Mouse (Mus musculus): ENCODE results near the gene Prl2b1.

Gene Prl2b1

GRCm38 (mm10) chr13:27390746-27391145 is at the start of gene Prl2b1:
Gene Prl2b1 (minus strand): TSS chr13:27390846.
- no peak for DNase-seq

DNA sequence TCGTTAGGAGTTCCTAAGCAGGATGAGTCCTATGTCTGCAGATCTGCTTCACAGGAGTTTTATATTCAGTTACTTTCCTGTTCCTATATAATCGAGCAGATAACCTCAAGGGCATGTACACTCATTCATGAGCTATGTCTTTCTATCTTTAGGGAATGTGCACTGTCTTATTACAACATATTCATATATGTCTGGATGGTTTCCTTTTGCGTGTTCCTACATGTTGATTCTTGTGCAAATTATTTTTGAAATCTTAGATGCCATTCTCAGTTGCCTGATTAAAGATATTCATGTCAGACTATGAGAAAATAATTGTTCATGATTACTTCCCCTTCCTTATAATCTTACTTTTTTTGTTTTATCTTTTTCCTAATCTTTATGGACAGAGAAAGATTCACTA is 47.9 kb upstream of the Prl2b1 start, which contains the start of gene Prl8a6:
TSS of gene Prl8a6 (minus strand) at position 101 of the 400 bp plus-strand sequence.
- DNase-seq = no peak

GRCm38 (mm10) chr13:27433159-27433558 is 42.5 kb upstream of the Prl2b1 start:
- no peak for DNase-seq

DNA sequence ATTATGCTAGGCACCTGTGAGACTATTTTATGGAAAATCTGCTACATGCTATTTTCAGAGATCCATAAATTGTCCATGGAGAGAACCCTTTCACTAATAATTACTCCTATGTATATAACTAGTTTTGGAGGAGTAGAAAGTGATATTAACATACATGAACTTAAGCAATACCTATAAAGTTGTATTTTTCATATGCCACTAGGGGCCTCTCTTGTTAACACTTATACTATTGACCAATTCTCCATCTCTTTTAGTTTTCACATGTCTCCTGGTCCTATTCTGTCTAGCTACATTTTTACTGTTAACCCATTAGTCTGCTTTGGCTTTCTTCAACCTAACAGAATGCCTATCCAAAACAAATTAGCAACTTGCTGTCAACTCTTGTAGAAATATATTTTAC is 23.0 kb upstream of the Prl2b1 start:
- DNase-seq = no peak

DNA sequence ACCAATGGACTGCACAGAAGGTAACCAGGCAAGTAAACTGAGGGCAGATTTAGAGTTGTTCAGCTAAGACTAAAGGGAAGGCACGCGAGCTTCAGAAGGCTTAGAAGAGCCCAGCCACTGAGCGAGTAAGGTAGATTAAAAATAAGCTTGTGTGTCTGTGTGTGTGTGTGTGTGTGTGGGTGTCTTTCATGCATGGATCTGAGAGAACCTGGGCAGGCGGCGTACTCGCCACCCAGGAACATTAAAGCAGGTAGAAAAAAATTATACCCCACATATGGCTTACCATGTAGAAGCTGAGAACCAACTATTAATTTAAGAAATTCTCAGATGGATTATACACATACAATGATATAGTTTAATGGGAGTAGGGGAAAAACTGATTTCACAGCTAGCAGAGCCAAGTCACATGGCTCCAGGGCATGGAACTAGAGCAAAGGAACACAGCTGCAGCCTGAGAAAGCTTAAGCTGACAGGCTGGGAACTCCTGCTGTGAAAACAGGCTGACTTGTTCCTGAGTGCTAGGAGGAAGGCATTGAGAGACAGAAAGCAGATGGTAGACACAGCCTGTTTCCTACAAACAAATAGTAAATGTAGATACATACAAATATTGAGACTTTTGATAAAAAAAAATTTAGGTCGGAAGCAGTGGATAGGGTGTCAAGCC is 8.5 kb upstream of the Prl2b1 start:
- DNase-seq = no peak

DNA sequence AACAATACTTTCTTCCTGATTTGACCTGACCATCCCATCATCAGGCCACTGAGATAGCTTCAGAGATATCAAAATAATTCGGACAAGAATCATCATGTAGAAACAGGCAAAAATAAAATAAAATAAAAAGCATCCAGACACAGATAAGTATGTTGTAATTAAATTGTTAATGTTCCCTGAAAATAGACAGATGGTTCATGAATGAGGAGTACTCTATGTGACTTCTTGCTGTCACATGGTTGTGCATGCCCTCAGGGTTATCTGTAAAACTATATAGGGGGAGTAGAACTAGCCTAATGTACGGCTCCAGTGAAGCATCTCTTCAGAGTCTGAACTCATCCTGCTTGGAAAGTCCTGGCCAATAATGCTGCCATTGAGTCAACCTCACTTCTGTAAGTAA is 45.3 kb downstream of the Prl2b1 start, which contains the start of gene Prl8a2:
TSS of gene Prl8a2 (plus strand) at position 301 of the 400 bp plus-strand sequence.
- DNase-seq = no peak

DNA sequence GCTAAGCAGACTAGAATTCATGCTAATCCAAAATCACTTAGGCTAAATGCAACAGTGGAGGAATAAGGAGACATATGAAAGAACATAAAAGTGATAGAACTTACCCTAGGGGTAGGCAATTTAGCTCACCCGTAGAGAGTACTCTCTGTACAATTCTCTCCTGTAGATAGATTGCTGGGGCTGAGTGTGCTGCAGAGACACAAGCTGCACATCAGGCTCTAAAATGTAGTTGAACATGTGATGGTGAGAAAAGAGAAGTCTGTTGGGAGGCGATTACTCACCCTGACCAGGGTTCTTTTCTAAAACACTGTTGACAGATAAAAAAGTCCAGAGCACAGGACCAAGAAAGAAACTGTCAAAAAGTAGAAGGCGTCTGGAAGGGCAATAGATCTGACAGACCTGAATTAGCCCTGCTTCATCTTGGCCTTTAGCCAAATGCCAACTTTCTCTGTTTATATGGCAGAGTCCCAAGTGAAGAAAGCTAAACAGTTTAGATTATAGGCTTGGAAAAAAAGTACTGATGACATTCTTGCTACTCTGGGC is 47.8 kb downstream of the Prl2b1 start:
- no peak for DNase-seq

GRCm38 (mm10) chr13:27334989-27335388 is 55.7 kb downstream of the Prl2b1 start:
- no peak for DNase-seq

Data from thymus, adult 18-20 months (tissue).